Mouse (Mus musculus): ENCODE data around the gene Slc26a8. TPM values are rescaled to one million over a fixed set of nuclear protein-coding genes. Genes with fewer than 3 reads are reported as not detected.

Slc26a8 gene
- polyA plus RNA-seq, 1 experiment = not detected

DNA sequence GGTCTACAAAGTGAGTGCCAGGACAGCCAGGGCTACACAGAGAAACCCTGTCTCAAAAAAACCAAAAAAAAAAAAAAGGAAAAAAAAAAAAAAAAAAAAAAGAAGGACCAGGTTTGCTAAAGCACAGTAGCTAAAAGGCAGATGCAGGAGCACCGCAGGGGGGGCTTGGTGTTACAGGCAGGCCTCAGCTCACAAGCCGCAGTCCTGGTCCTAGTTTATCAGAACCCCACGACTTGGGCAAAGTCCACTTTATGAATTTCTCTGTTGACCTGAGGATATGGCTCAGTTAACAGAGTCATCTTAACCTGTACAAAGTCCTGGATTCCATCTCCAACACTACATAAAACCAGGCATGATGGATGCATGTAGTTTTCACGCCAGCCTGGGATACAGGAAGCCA, 74.7 kb downstream of the Slc26a8 start:
- H3K4me3 ChIP-seq = no peak overlapping the region
- H3K27me3 ChIP-seq (ENCODE audit: control insufficient read depth, insufficient read depth, insufficient read length) = no peaks in the 10 kb centered on the region
- no peaks in the 10 kb centered on the region for H3K36me3 ChIP-seq (ENCODE audit: control insufficient read depth, insufficient read depth)
- no peak overlapping the region for H3ac ChIP-seq (ENCODE audit: control insufficient read depth, insufficient read length)
- H3K4me2 ChIP-seq (ENCODE audit: low read depth) = no peak overlapping the region
- peaks cover 90% of the 10 kb centered on the region for H3K79me2 ChIP-seq (ENCODE audit: control insufficient read depth, insufficient read depth)
- TF ChIP-seq REST (IDR thresholded peaks at IDR 0.05; ENCODE audit: insufficient read depth, insufficient read length) (no peak), MYOD1 (IDR thresholded peaks at IDR 0.05; ENCODE audit: control insufficient read depth in 1 of 3, insufficient read length in 2 of 3, low read depth in 2 of 3) (no peak), CEBPB (IDR thresholded peaks at IDR 0.05; ENCODE audit: insufficient read depth, poor library complexity, severe bottlenecking) (no peak), TCF3 (IDR thresholded peaks at IDR 0.05; ENCODE audit: insufficient read length, low read depth) (no peak), TCF12 (IDR thresholded peaks at IDR 0.05; ENCODE audit: insufficient read depth, poor library complexity, severe bottlenecking) (no peak), USF1 (IDR thresholded peaks at IDR 0.05; ENCODE audit: low read depth) (no peak), MAX (IDR thresholded peaks at IDR 0.05; ENCODE audit: low read depth) (no peak), POLR2A (IDR thresholded peaks at IDR 0.05; ENCODE audit: insufficient read length, low read depth) (no peak), E2F4 (IDR thresholded peaks at IDR 0.05; ENCODE audit: insufficient read depth) (no peak), MYOG (IDR thresholded peaks at IDR 0.05; ENCODE audit: control insufficient read depth in 1 of 3, insufficient read depth in 1 of 3, insufficient read length in 2 of 3, low read depth in 2 of 3) (no peak), SRF (IDR thresholded peaks at IDR 0.05; ENCODE audit: control insufficient read depth, insufficient read length, low read depth) (no peak), POLR2AphosphoS2 (IDR thresholded peaks at IDR 0.05; ENCODE audit: insufficient read length, low read depth) (no peak)

DNA sequence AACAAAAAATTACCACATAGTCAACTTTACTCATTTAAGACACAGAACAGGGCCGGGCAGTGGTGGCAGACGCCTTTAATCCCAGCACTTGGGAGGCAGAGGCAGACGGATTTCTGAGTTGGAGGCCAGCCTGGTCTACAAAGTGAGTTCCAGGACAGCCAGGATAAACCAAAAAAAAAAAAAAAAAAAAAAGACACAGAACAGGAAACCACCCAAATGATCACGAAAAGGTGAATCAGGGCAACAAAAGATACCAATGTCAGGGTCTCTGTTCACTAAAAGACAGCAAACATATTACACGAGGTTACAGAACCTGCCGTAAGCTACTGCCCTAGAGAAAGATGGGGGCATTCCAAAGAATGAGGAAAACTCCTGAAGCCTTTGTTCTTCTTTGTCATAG, 76.9 kb downstream of the Slc26a8 start:
- no peak overlapping the region for H3ac ChIP-seq (ENCODE audit: control insufficient read depth, insufficient read length)
- no peak for TF ChIP-seq MYOD1 (IDR thresholded peaks at IDR 0.05; ENCODE audit: control insufficient read depth in 1 of 3, insufficient read length in 2 of 3, low read depth in 2 of 3)
- TF ChIP-seq USF1 (IDR thresholded peaks at IDR 0.05; ENCODE audit: low read depth) = no peak
- no peak for TF ChIP-seq CEBPB (IDR thresholded peaks at IDR 0.05; ENCODE audit: insufficient read depth, poor library complexity, severe bottlenecking)
- no peak for TF ChIP-seq TCF3 (IDR thresholded peaks at IDR 0.05; ENCODE audit: insufficient read length, low read depth)
- no peak for TF ChIP-seq POLR2A (IDR thresholded peaks at IDR 0.05; ENCODE audit: insufficient read length, low read depth)
- TF ChIP-seq E2F4 (IDR thresholded peaks at IDR 0.05; ENCODE audit: insufficient read depth) = no peak
- no peak for TF ChIP-seq POLR2AphosphoS2 (IDR thresholded peaks at IDR 0.05; ENCODE audit: insufficient read length, low read depth)
- TF ChIP-seq MYOG (IDR thresholded peaks at IDR 0.05; ENCODE audit: control insufficient read depth in 1 of 3, insufficient read depth in 1 of 3, insufficient read length in 2 of 3, low read depth in 2 of 3) = no peak
- no peak for TF ChIP-seq SRF (IDR thresholded peaks at IDR 0.05; ENCODE audit: control insufficient read depth, insufficient read length, low read depth)
- no peak for TF ChIP-seq MAX (IDR thresholded peaks at IDR 0.05; ENCODE audit: low read depth)
- TF ChIP-seq REST (IDR thresholded peaks at IDR 0.05; ENCODE audit: insufficient read depth, insufficient read length) = no peak
- TF ChIP-seq TCF12 (IDR thresholded peaks at IDR 0.05; ENCODE audit: insufficient read depth, poor library complexity, severe bottlenecking) = no peak
- no peaks in the 10 kb centered on the region for H3K27me3 ChIP-seq (ENCODE audit: control insufficient read depth, insufficient read depth, insufficient read length)
- H3K36me3 ChIP-seq (ENCODE audit: control insufficient read depth, insufficient read depth) = no peaks in the 10 kb centered on the region
- no peak overlapping the region for H3K4me2 ChIP-seq (ENCODE audit: low read depth)
- peaks cover 79% of the 10 kb centered on the region for H3K79me2 ChIP-seq (ENCODE audit: control insufficient read depth, insufficient read depth)
- no peak overlapping the region for H3K4me3 ChIP-seq

GRCm38 (mm10) chr17:28612603-28613002, 77.4 kb downstream of the Slc26a8 start:
- no peak overlapping the region for H3K4me3 ChIP-seq
- peaks cover 74% of the 10 kb centered on the region for H3K79me2 ChIP-seq (ENCODE audit: control insufficient read depth, insufficient read depth)
- H3K36me3 ChIP-seq (ENCODE audit: control insufficient read depth, insufficient read depth) = no peaks in the 10 kb centered on the region
- TF ChIP-seq TCF3 (IDR thresholded peaks at IDR 0.05; ENCODE audit: insufficient read length, low read depth) (no peak), E2F4 (IDR thresholded peaks at IDR 0.05; ENCODE audit: insufficient read depth) (no peak), MAX (IDR thresholded peaks at IDR 0.05; ENCODE audit: low read depth) (no peak), POLR2A (IDR thresholded peaks at IDR 0.05; ENCODE audit: insufficient read length, low read depth) (no peak), SRF (IDR thresholded peaks at IDR 0.05; ENCODE audit: control insufficient read depth, insufficient read length, low read depth) (no peak), TCF12 (IDR thresholded peaks at IDR 0.05; ENCODE audit: insufficient read depth, poor library complexity, severe bottlenecking) (no peak), USF1 (IDR thresholded peaks at IDR 0.05; ENCODE audit: low read depth) (no peak)
- no peak overlapping the region for H3ac ChIP-seq (ENCODE audit: control insufficient read depth, insufficient read length)
- H3K4me2 ChIP-seq (ENCODE audit: low read depth) = no peak overlapping the region
- no peaks in the 10 kb centered on the region for H3K27me3 ChIP-seq (ENCODE audit: control insufficient read depth, insufficient read depth, insufficient read length)

- no peak overlapping the region for H3K4me3 ChIP-seq
- no peak overlapping the region for H3K4me2 ChIP-seq (ENCODE audit: low read depth)
- H3ac ChIP-seq (ENCODE audit: control insufficient read depth, insufficient read length) = no peak overlapping the region
- TF ChIP-seq TCF3 (IDR thresholded peaks at IDR 0.05; ENCODE audit: insufficient read length, low read depth) (no peak), USF1 (IDR thresholded peaks at IDR 0.05; ENCODE audit: low read depth) (no peak), SRF (IDR thresholded peaks at IDR 0.05; ENCODE audit: control insufficient read depth, insufficient read length, low read depth) (no peak), MYOD1 (IDR thresholded peaks at IDR 0.05; ENCODE audit: control insufficient read depth in 1 of 3, insufficient read length in 2 of 3, low read depth in 2 of 3) (no peak), REST (IDR thresholded peaks at IDR 0.05; ENCODE audit: insufficient read depth, insufficient read length) (no peak)
- no peaks in the 10 kb centered on the region for H3K27me3 ChIP-seq (ENCODE audit: control insufficient read depth, insufficient read depth, insufficient read length)
- peaks cover 47% of the 10 kb centered on the region for H3K79me2 ChIP-seq (ENCODE audit: control insufficient read depth, insufficient read depth)
- H3K36me3 ChIP-seq (ENCODE audit: control insufficient read depth, insufficient read depth) = peaks cover 23% of the 10 kb centered on the region
These were observed 80.5 kb downstream of the Slc26a8 start for GRCm38 (mm10) chr17:28609543-28609942.

GRCm38 (mm10) chr17:28601557-28602250, 88.3 kb downstream of the Slc26a8 start:
- no peaks in the 10 kb centered on the region for H3K79me2 ChIP-seq (ENCODE audit: control insufficient read depth, insufficient read depth)
- no peak overlapping the region for H3K4me2 ChIP-seq (ENCODE audit: low read depth)
- TF ChIP-seq REST (IDR thresholded peaks at IDR 0.05; ENCODE audit: insufficient read depth, insufficient read length) = no peak
- no peak for TF ChIP-seq SRF (IDR thresholded peaks at IDR 0.05; ENCODE audit: control insufficient read depth, insufficient read length, low read depth)
- no peak for TF ChIP-seq USF1 (IDR thresholded peaks at IDR 0.05; ENCODE audit: low read depth)
- no peak for TF ChIP-seq CEBPB (IDR thresholded peaks at IDR 0.05; ENCODE audit: insufficient read depth, poor library complexity, severe bottlenecking)
- no peak for TF ChIP-seq TCF3 (IDR thresholded peaks at IDR 0.05; ENCODE audit: insufficient read length, low read depth)
- no peak for TF ChIP-seq MAX (IDR thresholded peaks at IDR 0.05; ENCODE audit: low read depth)
- TF ChIP-seq TCF12 (IDR thresholded peaks at IDR 0.05; ENCODE audit: insufficient read depth, poor library complexity, severe bottlenecking) = no peak
- TF ChIP-seq E2F4 (IDR thresholded peaks at IDR 0.05; ENCODE audit: insufficient read depth) = no peak
- no peak for TF ChIP-seq MYOD1 (IDR thresholded peaks at IDR 0.05; ENCODE audit: control insufficient read depth in 1 of 3, insufficient read length in 2 of 3, low read depth in 2 of 3)
- H3K36me3 ChIP-seq (ENCODE audit: control insufficient read depth, insufficient read depth) = peaks cover 42% of the 10 kb centered on the region
- no peak overlapping the region for H3K4me3 ChIP-seq
- no peaks in the 10 kb centered on the region for H3K27me3 ChIP-seq (ENCODE audit: control insufficient read depth, insufficient read depth, insufficient read length)
- H3ac ChIP-seq (ENCODE audit: control insufficient read depth, insufficient read length) = no peak overlapping the region
